ENCODE assay signal across 29 mouse cellular contexts in the genomic region with DNA sequence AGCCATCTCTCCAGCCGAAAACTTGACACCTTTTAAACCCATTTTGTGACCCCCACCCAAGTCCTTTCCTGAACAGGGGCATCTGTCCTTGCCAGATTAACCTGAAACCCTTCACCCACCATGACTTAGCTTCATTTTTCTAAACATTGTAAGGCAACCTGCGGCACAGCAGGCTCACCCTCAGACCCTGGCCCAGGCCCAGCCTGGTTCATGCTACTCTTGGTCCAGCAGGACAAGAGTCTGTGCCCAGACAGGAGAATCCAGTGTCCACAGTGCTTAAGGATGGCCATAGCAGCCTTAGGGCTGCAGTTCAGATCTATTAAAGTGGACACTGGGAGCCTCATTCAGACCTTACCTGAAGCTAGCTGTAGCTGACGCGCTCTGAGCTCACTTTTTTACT.
"Had no signal": no experiment of that assay in that cellular context is flagged by ENCODE, and none has a peak within 500 bp of the region (broad histone marks: within the 10 kb centered on the region; RNA-seq: fewer than 3 reads in every experiment).

No protein-coding gene starts in this region.

- H3K27ac ChIP-seq: limb, embryonic 10.5 days; limb, embryonic 12.5 days; limb, embryonic 13.5 days; limb, embryonic 15.5 days; liver, embryonic 14.5 days; lung, embryonic 15.5 days; midbrain, embryonic 10.5 days; midbrain, embryonic 12.5 days; midbrain, embryonic 13.5 days; midbrain, embryonic 15.5 days; neural tube, embryonic 12.5 days; neural tube, embryonic 13.5 days had no signal

- ATAC-seq: liver, embryonic 12.5 days; liver, postnatal 0 days; lung, postnatal 0 days; midbrain, embryonic 13.5 days; midbrain, embryonic 15.5 days; midbrain, embryonic 16.5 days had no signal

- H3K4me1 ChIP-seq: limb, embryonic 12.5 days; limb, embryonic 13.5 days; limb, embryonic 15.5 days; midbrain, embryonic 10.5 days; midbrain, embryonic 12.5 days; midbrain, embryonic 13.5 days; midbrain, embryonic 15.5 days; neural tube, embryonic 12.5 days; neural tube, embryonic 13.5 days had no signal

- DNase-seq: left cerebral cortex, postnatal 4 days; liver; liver, embryonic 13.5 days; liver, postnatal 0 days; lung, adult 18-20 months; lung, adult 2 months; lung, embryonic 14.5 days; lung, postnatal 10 days; lung, postnatal 14 days; lung, postnatal 36 days; lung, postnatal 4 days; midbrain, embryonic 14.5 days had no signal

- H3K4me3 ChIP-seq: limb, embryonic 10.5 days; limb, embryonic 12.5 days; limb, embryonic 13.5 days; limb, embryonic 15.5 days; liver, embryonic 12.5 days; liver, embryonic 13.5 days; liver, embryonic 15.5 days; lung, embryonic 15.5 days; midbrain, embryonic 10.5 days; midbrain, embryonic 12.5 days; midbrain, embryonic 13.5 days; midbrain, embryonic 15.5 days; myocyte; neural tube, embryonic 12.5 days; neural tube, embryonic 13.5 days had no signal
